ENCODE assay signal across 22 mouse cellular contexts in the genomic region with DNA sequence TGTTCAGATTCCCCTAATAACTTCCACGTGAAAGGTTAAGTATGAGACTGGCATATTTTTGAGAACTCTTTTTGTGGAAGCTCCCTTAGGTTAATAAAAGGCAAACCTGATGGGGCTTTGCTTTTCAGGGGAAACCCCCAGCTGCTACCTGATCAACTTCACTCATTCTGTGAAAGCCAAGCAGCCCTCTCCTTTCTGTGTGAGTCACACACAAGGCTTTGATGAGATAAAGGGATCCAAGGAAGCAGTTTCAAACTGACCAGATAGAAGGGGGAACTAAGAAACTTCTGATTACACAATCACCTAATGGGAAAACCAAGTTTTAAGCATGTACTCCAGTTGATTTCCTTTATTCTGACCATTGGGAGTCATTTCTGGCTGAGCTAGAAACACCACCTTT.
DNase-seq lines count a peak whose midpoint lies in the region; ATAC-seq lines count a peak whose summit lies in the region.
"Had no signal": no experiment of that assay in that cellular context is flagged by ENCODE, and none has a peak within 500 bp of the region (broad histone marks: within the 10 kb centered on the region; RNA-seq: fewer than 3 reads in every experiment).

No protein-coding gene starts in this region.

- peak; percentile 18 for DNase-seq in thymus, postnatal 0 days (ENCODE audit: low spot score)
- no peak for DNase-seq in thymus, adult 18-20 months
- no peak for DNase-seq in adrenal gland, postnatal 10 days
- no peak for DNase-seq in left cerebral cortex, postnatal 4 days
- no peak for DNase-seq in cerebellum, postnatal 14 days
- DNase-seq: adrenal gland, adult 2 months; cerebellum, adult 11 months; cerebellum, adult 9-11 months; gastrocnemius, postnatal 14 days; heart, adult 11 months; kidney, adult 9 months; kidney, postnatal 10 days; layer of hippocampus, postnatal 36 days; liver; right cerebral cortex, postnatal 14 days had no signal

- ATAC-seq in activated CD4-positive, CD25-positive, alpha-beta regulatory T cell, adult 4 months = peak; percentile 60
- ATAC-seq in inflammation-experienced regulatory T-cells, adult 6 months = peak; percentile 72
- no peak for ATAC-seq in megakaryocyte-erythroid progenitor cell, adult 5-6 weeks (replicated peaks; ENCODE audit: low FRiP score, low TSS enrichment, poor library complexity, severe bottlenecking)
- ATAC-seq: forebrain, embryonic 14.5 days; hindbrain, embryonic 16.5 days; intestine, embryonic 16.5 days; midbrain, embryonic 13.5 days had no signal

- intact Hi-C loops in left cerebral cortex, postnatal 4 days (cut with DNase I) = no loop called here
